Mouse (Mus musculus): ENCODE measurements around the gene Slc51a.
"Not testable (repeated sequence)": the region's sequence is repeated elsewhere in the genome, so short reads cannot be mapped to it uniquely, and the experiment has no call there.

The Slc51a gene

GRCm38 (mm10) chr16:32511338-32511734 is 23.7 kb upstream of the Slc51a start:
- in situ Hi-C loops (cut with MboI; ENCODE audit: low pct_unique_long_range_greater_than_20kb in 1 of 2, low sequenced_read_pairs in 2 of 2, unreplicated experiment in 1 of 2): loop anchor here (5.0 kb wide), 1 partner anchor 101 kb away; no protein-coding TSS in a partner anchor

- in situ Hi-C loops (cut with MboI; ENCODE audit: low pct_unique_long_range_greater_than_20kb in 1 of 2, low sequenced_read_pairs in 2 of 2, unreplicated experiment in 1 of 2): loop anchor here (5.0 kb wide), 1 partner anchor 102 kb away; no protein-coding TSS in a partner anchor
Observed at GRCm38 (mm10) chr16:32510399-32511337, 23.0 kb upstream of the Slc51a start.

DNA sequence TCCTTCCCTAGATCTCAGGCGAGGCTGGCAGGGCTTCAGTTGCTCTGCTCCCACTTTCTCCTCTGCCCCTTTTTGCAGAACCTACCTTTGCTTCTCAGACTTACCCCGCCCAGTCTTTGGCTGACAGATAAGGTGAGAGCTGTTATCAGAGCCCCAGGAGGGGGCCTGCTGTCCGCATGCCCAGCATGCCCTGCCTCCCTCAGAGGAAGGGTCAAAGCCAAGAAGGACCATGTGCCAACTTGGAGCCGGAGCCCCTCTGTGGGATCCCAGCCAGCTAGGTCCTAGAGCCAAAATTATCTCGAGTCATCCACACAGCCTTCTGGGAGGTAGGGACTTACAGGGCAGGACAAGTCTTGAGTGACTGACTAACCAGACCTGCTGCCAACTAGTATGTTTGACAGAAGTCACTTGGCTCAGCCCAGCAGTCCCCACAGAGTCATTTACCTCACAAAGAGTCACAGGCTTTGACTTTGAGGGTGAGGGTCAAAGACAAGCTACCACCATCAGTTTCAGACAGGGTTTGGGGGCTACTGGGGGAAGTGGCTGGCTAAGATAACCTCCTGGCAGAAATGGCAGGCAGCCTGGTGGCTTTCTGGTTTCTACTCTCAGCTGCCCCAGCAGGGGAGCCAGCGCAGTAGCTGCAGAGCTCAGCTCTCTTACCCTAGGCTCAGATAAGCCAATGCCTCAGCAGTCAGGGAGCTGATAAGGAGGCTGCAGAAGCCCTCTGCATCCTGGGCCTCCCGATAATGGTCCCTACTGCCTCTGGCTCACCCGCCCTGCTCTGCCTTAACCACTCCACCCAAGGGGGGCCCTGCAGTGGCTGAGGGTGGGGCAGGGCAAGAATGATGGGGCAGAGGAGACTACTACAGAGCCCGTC is 21.6 kb upstream of the Slc51a start:
- in situ Hi-C loops (cut with MboI; ENCODE audit: low pct_unique_long_range_greater_than_20kb in 1 of 2, low sequenced_read_pairs in 2 of 2, unreplicated experiment in 1 of 2): loop anchor here (5.0 kb wide), 1 partner anchor 178 kb away; no protein-coding TSS in a partner anchor

- in situ Hi-C loops (cut with MboI; ENCODE audit: low pct_unique_long_range_greater_than_20kb in 1 of 2, low sequenced_read_pairs in 2 of 2, unreplicated experiment in 1 of 2): loop anchor here (5.0 kb wide), 1 partner anchor 179 kb away; no protein-coding TSS in a partner anchor
Observed at GRCm38 (mm10) chr16:32508506-32509065, 20.9 kb upstream of the Slc51a start.

GRCm38 (mm10) chr16:32508035-32508434 is 20.4 kb upstream of the Slc51a start:
- in situ Hi-C loops (cut with MboI; ENCODE audit: low pct_unique_long_range_greater_than_20kb in 1 of 2, low sequenced_read_pairs in 2 of 2, unreplicated experiment in 1 of 2): loop anchor here (5.0 kb wide), 1 partner anchor 179 kb away; no protein-coding TSS in a partner anchor

- in situ Hi-C loops (cut with MboI; ENCODE audit: low pct_unique_long_range_greater_than_20kb in 1 of 2, low sequenced_read_pairs in 2 of 2, unreplicated experiment in 1 of 2): loop anchor here (5.0 kb wide), 1 partner anchor 180 kb away; no protein-coding TSS in a partner anchor
Observed at GRCm38 (mm10) chr16:32507407-32507806, 19.7 kb upstream of the Slc51a start.

- in situ Hi-C loops (cut with MboI; ENCODE audit: low pct_unique_long_range_greater_than_20kb in 1 of 2, low sequenced_read_pairs in 2 of 2, unreplicated experiment in 1 of 2): loop anchor here (5.0 kb wide), 1 partner anchor 180 kb away; no protein-coding TSS in a partner anchor
Observed at GRCm38 (mm10) chr16:32506868-32507267, 19.2 kb upstream of the Slc51a start.

GRCm38 (mm10) chr16:32506298-32506697 is 18.6 kb upstream of the Slc51a start:
- in situ Hi-C loops (cut with MboI; ENCODE audit: low pct_unique_long_range_greater_than_20kb in 1 of 2, low sequenced_read_pairs in 2 of 2, unreplicated experiment in 1 of 2): loop anchor here (5.0 kb wide), 1 partner anchor 181 kb away; no protein-coding TSS in a partner anchor

DNA sequence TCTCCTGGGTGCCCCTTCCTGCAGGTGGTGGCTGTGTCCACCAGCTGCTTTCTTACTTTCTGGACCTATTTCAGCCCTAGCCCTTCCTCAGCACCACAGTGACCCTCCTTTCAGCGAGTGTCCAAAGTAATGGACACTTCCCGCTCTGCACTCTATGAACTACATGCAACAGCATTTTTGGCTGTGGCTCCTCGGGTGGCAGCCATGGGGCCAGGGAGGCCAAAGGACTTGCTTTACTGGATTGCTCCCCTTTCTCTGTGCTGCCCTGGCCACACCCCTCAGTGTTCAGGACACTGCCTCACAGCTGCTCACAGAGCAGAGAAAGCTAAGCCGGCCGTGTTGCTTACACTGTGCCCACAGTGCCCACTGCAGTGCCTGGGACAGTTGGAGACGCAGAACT is 16.0 kb upstream of the Slc51a start:
- in situ Hi-C loops (cut with MboI; ENCODE audit: low pct_unique_long_range_greater_than_20kb in 1 of 2, low sequenced_read_pairs in 2 of 2, unreplicated experiment in 1 of 2): no loop called here

- in situ Hi-C loops (cut with MboI; ENCODE audit: low pct_unique_long_range_greater_than_20kb in 1 of 2, low sequenced_read_pairs in 2 of 2, unreplicated experiment in 1 of 2): no loop called here
Observed at GRCm38 (mm10) chr16:32502621-32503335, 15.1 kb upstream of the Slc51a start.

DNA sequence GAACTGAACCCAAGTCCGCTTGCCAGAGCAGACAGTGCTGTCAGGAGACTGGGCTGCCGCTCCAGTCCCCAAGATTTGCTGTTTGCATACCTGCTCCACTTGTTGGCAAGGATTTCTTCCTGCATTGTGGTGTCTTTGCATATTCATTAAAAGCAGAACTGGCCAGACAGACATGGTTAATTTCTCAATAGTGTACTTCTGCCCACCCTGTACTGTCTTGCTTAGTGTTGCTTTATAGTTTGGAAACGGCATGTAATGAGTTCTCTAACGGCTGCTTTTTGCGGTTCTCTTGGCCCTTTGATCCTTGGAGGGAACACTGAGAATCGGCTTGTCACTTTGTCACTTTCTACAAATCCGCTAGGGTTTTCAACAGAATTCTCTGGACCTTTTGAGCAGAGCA is 13.8 kb upstream of the Slc51a start:
- in situ Hi-C loops (cut with MboI; ENCODE audit: low pct_unique_long_range_greater_than_20kb in 1 of 2, low sequenced_read_pairs in 2 of 2, unreplicated experiment in 1 of 2): no loop called here

DNA sequence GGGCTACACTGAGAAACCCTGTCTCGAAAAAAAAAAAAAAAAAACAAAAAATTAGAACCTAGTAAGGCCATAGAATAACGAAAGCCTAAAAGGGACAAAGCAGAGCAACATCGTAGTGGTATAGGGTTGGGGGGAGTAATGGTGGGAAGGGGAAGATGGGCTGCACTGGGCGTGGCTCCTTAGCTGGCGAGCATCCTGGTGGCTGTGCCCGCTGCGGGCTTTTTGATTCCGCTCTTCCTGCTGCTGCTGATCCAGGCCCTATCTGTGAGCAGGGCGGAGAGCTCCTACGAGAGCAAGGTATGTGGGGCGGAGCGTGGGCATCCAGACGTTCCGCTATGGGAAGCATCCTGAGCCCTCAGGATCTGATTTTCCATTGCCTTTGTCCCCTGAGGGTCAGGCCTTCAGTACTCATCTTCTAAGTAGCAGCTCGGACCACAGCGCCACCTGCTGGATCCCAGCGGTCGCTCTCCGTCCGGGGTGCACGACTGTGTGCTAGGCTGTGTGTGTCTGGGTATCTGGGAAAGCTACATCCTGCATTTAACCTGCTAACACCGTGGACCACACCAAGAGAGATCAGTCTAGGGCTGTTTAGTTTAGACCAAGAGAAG is 11.9 kb upstream of the Slc51a start:
- in situ Hi-C loops (cut with MboI; ENCODE audit: low pct_unique_long_range_greater_than_20kb in 1 of 2, low sequenced_read_pairs in 2 of 2, unreplicated experiment in 1 of 2): no loop called here

DNA sequence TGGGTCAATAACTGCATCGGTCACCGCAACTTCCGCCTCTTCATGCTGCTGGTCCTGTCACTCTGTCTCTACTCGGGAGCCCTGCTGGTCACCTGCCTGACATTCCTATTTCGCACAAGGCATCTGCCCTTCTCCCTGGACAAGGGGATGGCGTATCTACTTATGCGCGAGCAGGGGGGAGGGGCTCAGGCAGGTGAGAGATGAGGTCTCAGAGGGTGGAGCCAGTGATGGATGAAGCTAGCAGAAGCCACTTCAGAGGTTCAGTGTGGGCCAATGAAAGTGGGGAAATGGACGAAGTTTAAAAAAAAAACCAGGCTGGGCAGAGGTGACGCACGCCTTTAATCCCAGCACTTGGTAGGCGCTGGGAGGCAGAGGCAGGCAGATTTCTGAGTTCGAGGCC is 11.3 kb upstream of the Slc51a start:
- in situ Hi-C loops (cut with MboI; ENCODE audit: low pct_unique_long_range_greater_than_20kb in 1 of 2, low sequenced_read_pairs in 2 of 2, unreplicated experiment in 1 of 2): no loop called here

DNA sequence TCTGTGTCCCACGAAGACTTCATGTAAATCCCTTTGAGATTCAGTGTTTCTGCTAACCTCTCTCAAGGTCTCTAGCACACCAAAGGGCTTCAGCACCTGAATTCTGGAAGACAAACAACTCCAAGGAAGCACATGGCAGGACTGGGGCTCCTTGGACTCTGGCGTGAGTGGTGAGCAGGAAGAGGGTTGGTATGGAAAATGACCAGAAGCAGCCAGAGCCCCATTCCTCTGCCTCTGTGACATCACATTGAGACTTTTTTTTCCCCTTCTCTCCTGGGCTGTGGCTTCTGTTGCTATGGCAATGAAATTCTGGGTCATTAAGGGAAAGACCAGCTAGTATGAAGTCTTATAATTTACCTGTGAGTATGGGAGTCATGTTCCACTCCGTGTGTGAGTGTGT is 8.3 kb upstream of the Slc51a start, which contains the start of gene Zdhhc19:
TSS of gene Zdhhc19 (plus strand) at position 301 of the 400 bp plus-strand sequence.
- in situ Hi-C loops (cut with MboI; ENCODE audit: low pct_unique_long_range_greater_than_20kb in 1 of 2, low sequenced_read_pairs in 2 of 2, unreplicated experiment in 1 of 2): no loop called here

- in situ Hi-C loops (cut with MboI; ENCODE audit: low pct_unique_long_range_greater_than_20kb in 1 of 2, low sequenced_read_pairs in 2 of 2, unreplicated experiment in 1 of 2): not testable (repeated sequence)
Observed at GRCm38 (mm10) chr16:32494371-32494770, 6.7 kb upstream of the Slc51a start.

DNA sequence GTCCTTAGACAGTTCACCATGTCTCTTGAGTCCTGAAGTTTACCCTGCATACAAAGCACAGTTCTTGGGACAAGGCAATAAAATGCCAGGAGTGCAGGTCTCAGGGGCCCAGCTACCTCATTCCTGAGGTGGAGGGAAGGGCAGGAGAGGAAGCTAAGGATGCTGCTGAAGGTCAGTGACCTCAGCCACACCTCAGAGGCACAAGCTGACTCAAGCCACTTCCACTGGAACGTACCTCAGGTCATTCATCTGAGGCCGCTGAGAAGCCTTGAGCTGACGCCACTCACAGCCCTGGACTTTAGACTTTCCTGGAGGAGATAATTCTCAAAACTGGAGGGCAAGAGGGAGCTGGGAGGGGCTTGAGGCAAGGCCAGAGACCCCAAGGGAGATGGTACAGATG is 1.3 kb upstream of the Slc51a start:
- in situ Hi-C loops (cut with MboI; ENCODE audit: low pct_unique_long_range_greater_than_20kb in 1 of 2, low sequenced_read_pairs in 2 of 2, unreplicated experiment in 1 of 2): no loop called here

DNA sequence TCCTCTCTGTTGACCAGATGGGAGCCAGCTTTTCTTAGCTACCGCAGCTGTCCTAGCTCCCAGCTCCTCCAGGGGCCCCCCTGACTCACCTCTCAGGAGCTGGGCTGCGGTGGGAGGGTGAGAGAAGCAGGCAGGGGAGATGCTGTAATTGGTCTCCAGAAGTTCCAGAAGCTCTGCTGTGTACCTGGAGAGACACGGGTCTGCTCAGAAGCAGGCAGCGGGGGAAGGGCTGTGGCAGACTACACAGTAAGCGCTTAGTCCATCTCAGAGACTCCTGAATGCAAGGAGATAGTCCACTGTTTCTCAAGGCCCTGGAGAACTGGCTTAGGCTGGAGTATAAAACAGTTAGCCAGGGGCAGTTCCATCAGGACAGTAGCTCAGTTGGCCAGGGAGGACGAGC is 1.6 kb downstream of the Slc51a start:
- in situ Hi-C loops (cut with MboI; ENCODE audit: low pct_unique_long_range_greater_than_20kb in 1 of 2, low sequenced_read_pairs in 2 of 2, unreplicated experiment in 1 of 2): no loop called here
